Mouse (Mus musculus) skeletal muscle tissue, postnatal 0 days (tissue): ENCODE measurements around the gene B3gnt2. TPM values are rescaled to one million over a fixed set of nuclear protein-coding genes. Genes with fewer than 3 reads are reported as not detected.

ENCODE experiments used
- polyA plus RNA-seq: library from polyadenylated mRNA; unstranded; fragments of >200 nt; fragmentation: Nextera tagmentation; extraction: Ambion mirVana; gene quantifications from 2 replicates; pipeline ENCODE4 v1.2.1, GENCODE M21; 2015

The B3gnt2 gene
- 2.2 and 4.4 TPM in 2 replicates for polyA plus RNA-seq

GRCm38 (mm10) chr11:22860335-22861227 lies at the start of gene B3gnt2:
TSS of gene B3gnt2 (minus strand) at chr11:22860961.

Other genes starting within 250 kb of the B3gnt2 start
- 2.0 and 3.1 TPM in 2 replicates for gene Zrsr1, start 111.0 kb upstream of the B3gnt2 start, polyA plus RNA-seq
- gene Gm28048, start 121.1 kb upstream of the B3gnt2 start, polyA plus RNA-seq = 3.6 and 4.1 TPM in 2 replicates
- 298 and 316 TPM in 2 replicates for gene Commd1, start 121.4 kb upstream of the B3gnt2 start, polyA plus RNA-seq
- gene Cct4, start 129.6 kb upstream of the B3gnt2 start, polyA plus RNA-seq = 148 and 150 TPM in 2 replicates
- gene Fam161a, start 146.6 kb upstream of the B3gnt2 start, polyA plus RNA-seq = 2.1 and 2.6 TPM in 2 replicates